Mouse (Mus musculus): ENCODE data around the gene Ptprg. TPM values are rescaled to one million over a fixed set of nuclear protein-coding genes. Genes with fewer than 3 reads are reported as not detected.

Gene Ptprg
- total RNA-seq, 2 experiments from 2014 or later = 134 to 135 TPM

- intact Hi-C loops (cut with DNase I) = no loop called here
- no peak for DNase-seq (ENCODE audit: extremely low spot score in 1 of 2, low spot score in 2 of 2)
These were observed 614.3 kb downstream of the Ptprg start for GRCm38 (mm10) chr14:12167651-12168050.

DNA sequence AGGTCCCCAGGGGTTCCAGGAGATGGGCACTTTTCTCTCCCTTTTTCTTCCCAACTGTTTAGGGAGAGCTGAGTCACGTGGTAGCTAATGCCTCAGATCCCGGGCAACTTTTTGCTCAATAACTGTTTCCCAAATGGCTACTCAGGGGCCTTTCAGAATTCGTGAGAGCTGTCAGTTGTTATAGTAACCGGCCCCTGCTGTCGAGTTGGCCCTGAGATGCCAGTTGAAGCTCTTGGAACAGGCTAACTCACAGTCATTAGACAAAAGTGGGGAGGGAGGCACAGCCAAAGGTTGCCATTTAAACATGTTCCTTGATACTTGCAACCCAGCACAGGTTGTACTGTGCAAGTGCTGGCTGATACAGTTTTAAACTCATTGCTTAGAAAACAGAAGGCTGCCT is 624.1 kb downstream of the Ptprg start:
- intact Hi-C loops (cut with DNase I) = no loop called here
- DNase-seq (ENCODE audit: extremely low spot score in 1 of 2, low spot score in 2 of 2) = peak in 1 of 2 experiments; percentile 40

GRCm38 (mm10) chr14:12178645-12179044 is 625.3 kb downstream of the Ptprg start:
- DNase-seq (ENCODE audit: extremely low spot score in 1 of 2, low spot score in 2 of 2) = no peak
- intact Hi-C loops (cut with DNase I) = no loop called here

DNA sequence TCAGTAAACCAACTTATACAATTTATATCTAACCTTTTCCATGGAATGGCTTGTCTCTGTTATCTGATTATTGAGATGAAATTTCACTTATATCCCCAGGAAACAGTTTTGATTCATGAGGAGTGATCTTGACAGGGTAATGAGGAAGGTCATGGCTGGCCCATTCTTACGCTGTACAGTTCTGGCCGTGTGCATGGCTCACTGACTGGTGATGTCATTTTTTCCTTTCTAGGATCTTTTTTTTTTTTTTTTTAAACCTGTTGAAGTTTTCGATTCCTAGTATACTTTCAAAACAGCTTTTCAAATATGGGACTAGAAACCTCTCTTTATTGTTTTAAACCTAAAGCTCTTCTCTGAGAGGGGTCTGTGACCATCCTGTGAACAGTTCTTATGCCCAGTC is 626.8 kb downstream of the Ptprg start:
- intact Hi-C loops (cut with DNase I) = no loop called here

DNA sequence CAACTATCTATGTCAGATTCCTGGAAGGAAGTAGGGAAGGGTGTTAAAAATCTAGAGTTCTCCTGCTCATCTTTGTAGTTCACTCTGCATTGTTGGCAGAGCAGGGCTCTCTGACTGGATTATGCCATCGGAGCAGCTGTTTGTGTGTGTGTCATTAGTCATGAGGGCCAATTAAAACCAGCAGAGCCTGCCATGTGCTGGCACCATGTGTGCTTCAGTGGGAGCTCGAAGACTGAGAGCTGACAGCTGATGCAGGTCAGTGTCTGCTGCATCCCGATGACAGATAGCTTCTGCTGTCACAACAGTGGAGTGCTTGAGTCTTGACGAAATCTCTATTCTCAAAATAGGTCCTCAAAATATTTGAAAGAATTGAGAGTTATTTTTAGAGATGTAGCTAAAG is 631.7 kb downstream of the Ptprg start:
- intact Hi-C loops (cut with DNase I) = no loop called here

More for the DNA sequence above, 626.8 kb downstream of the Ptprg start:
- DNase-seq (ENCODE audit: extremely low spot score in 1 of 2, low spot score in 2 of 2) = no peak

GRCm38 (mm10) chr14:12188352-12188751 is 635.0 kb downstream of the Ptprg start:
- no peak for DNase-seq (ENCODE audit: extremely low spot score in 1 of 2, low spot score in 2 of 2)
- intact Hi-C loops (cut with DNase I) = no loop called here

More for the DNA sequence above, 631.7 kb downstream of the Ptprg start:
- no peak for DNase-seq (ENCODE audit: extremely low spot score in 1 of 2, low spot score in 2 of 2)

DNA sequence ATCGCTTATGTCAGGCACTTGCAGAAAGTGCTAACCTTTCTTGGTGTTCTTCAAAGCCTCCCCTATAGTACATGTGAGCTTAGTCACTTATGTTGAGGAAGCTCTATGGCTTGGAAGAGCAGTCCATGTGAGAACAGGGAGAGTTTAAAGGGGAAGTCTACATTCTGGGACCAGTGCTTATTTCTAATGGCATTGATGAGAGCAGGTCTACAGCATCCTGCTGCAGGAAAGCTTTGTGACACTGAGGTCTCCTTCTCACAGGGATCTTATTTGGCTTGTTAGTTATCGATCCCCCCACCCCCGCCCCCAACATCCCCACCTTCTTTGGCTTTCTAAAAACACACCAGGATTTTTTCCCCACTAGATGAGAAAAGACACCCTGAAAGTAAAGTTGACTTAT is 635.9 kb downstream of the Ptprg start:
- DNase-seq (ENCODE audit: extremely low spot score in 1 of 2, low spot score in 2 of 2) = no peak
- intact Hi-C loops (cut with DNase I) = no loop called here

GRCm38 (mm10) chr14:12189717-12190600 is 636.6 kb downstream of the Ptprg start:
- intact Hi-C loops (cut with DNase I) = no loop called here
- DNase-seq (ENCODE audit: extremely low spot score in 1 of 2, low spot score in 2 of 2) = peak in 1 of 2 experiments; percentile 23

GRCm38 (mm10) chr14:12191076-12191475 is 637.7 kb downstream of the Ptprg start:
- DNase-seq (ENCODE audit: extremely low spot score in 1 of 2, low spot score in 2 of 2) = no peak
- intact Hi-C loops (cut with DNase I) = no loop called here

GRCm38 (mm10) chr14:12198735-12199134 is 645.4 kb downstream of the Ptprg start:
- DNase-seq (ENCODE audit: extremely low spot score in 1 of 2, low spot score in 2 of 2) = no peak
- intact Hi-C loops (cut with DNase I) = no loop called here

DNA sequence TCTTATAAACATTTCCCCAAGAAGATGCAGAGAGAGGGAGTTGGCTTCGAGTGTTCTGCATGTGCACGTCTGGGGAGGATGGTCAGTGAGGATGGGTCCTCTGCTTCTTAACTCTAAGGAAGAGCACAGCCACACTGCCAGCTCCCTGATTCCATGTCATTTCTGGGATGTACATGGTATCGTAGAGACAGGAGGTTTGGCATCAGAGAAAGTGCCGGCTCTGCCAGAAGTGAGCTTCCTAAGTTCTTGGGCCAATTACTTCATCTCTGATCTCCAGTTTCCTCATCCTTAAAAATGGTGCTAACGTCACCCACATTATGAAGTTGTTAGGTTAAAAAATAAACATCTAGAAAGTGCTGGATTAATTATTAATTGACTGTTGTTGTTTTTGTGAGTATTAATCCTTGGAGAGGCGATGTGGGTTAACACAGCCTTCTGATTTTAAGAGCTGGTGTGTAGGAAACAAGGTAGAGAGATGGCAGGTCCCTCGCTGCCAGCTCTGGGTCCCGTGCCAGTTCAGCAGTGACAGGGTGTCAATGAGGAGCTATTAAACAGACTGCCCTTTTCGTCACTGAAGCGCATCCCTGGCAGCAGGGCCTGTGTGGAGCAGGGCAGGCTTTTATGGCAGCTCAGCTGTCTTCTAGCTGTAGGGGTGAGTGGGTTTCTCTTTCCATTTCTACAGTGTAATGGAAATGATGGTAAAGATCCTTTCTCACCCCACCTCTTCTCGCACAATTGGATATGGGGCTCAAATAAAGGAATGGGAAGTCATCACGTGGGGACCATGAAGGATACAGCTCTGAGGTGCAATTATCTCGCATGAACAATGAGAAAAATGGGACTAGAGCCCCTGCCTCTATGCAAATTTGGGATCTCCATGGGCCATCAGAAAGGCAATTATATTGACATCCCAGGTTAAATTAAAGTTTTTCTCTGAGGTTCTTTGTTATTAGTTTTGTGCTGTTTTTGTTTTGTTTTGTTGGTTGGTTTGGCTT is 646.9 kb downstream of the Ptprg start:
- intact Hi-C loops (cut with DNase I) = no loop called here

GRCm38 (mm10) chr14:12202214-12202613 is 648.9 kb downstream of the Ptprg start:
- no peak for DNase-seq (ENCODE audit: extremely low spot score in 1 of 2, low spot score in 2 of 2)
- intact Hi-C loops (cut with DNase I) = no loop called here

More for the DNA sequence above, 646.9 kb downstream of the Ptprg start:
- DNase-seq (ENCODE audit: extremely low spot score in 1 of 2, low spot score in 2 of 2) = no peak

DNA sequence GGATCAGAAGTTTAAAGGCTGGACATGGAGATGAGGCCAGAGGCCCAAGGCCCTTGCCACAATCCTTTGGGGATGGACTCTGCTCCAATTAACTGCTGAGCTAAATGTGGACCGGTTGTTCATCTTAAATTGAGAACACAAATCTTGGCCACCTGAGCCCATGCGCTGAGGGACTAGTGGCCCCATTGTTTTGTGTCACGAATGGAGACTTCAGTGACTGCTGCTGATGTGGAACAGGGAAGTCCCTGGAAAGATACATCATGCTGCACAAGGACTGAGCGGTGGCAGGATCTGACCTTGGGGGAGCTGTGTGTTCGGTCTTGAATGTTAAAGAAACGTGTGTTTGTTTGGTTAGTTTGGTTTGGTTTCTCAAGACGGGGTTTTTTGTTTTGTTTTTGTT is 649.7 kb downstream of the Ptprg start:
- intact Hi-C loops (cut with DNase I) = no loop called here
- no peak for DNase-seq (ENCODE audit: extremely low spot score in 1 of 2, low spot score in 2 of 2)

- intact Hi-C loops (cut with DNase I) = no loop called here
- no peak for DNase-seq (ENCODE audit: extremely low spot score in 1 of 2, low spot score in 2 of 2)
These were observed 652.8 kb downstream of the Ptprg start for GRCm38 (mm10) chr14:12206138-12206537.

- intact Hi-C loops (cut with DNase I) = no loop called here
- DNase-seq (ENCODE audit: extremely low spot score in 1 of 2, low spot score in 2 of 2) = peak in 1 of 2 experiments; percentile 33
These were observed 655.2 kb downstream of the Ptprg start for GRCm38 (mm10) chr14:12208554-12208953.

DNA sequence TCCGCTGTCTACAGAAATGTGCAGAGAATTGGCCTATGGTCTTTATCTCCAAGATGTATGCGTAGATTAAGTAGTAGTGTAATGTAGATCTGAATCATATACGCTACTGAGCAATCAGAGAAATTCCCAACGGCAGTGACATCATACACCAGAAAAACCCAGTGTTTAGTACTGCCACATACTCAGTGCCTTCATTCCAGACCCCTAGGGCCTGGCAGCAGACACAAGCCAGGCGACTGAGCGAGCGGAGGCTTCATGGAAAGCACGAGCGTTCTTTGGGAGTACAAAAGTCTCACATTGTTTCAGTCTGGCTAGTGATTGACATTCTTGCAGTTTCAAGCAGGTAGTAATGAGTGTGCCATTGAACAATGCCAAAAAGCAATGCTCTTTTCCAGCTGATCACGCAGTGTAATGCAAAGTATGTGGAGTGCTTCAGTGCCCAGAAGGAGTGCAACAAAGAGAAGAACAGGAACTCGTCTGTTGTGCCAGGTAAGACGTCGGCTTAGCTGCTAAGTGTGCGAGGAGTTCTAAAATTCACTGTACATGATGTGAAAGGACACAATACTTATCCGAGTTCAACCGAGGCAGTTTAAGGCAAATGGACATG is 665.3 kb downstream of the Ptprg start:
- intact Hi-C loops (cut with DNase I) = no loop called here
- DNase-seq (ENCODE audit: extremely low spot score in 1 of 2, low spot score in 2 of 2) = no peak

DNA sequence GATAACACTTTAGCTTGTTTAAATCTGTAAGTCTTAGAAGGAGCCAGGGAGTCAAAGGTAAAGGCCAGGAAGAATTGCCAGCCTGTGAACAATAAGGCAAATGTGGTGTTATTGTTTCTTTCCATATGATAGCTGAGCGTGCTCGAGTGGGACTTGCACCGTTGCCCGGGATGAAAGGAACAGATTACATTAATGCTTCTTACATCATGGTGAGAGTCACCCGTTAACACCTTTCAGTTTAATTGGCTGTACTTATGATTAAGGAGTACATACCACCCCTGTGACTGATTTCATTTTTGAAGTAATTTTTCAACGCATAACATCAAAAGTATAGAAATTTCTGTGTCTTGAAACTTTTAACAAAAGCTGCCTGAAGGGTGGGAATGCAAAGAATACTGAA is 666.5 kb downstream of the Ptprg start:
- intact Hi-C loops (cut with DNase I) = no loop called here
- DNase-seq (ENCODE audit: extremely low spot score in 1 of 2, low spot score in 2 of 2) = no peak

DNA sequence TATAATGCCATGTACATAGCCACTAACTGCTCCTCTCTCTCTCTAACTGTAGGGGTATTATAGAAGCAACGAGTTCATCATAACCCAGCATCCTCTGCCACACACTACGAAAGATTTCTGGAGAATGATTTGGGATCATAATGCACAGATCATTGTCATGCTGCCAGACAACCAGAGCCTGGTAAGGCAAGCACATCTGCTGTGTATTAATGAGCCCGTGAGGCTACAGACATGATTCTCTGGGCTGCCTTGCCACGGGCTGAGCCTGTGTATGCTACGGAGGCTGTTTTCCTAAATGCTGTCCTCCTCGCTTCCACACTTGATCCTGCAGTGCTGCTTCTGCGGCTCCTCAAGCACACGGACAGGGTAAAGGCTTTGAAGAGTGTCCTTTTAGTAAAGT is 667.2 kb downstream of the Ptprg start:
- intact Hi-C loops (cut with DNase I) = no loop called here
- no peak for DNase-seq (ENCODE audit: extremely low spot score in 1 of 2, low spot score in 2 of 2)

GRCm38 (mm10) chr14:12221571-12221970 is 668.2 kb downstream of the Ptprg start:
- no peak for DNase-seq (ENCODE audit: extremely low spot score in 1 of 2, low spot score in 2 of 2)
- intact Hi-C loops (cut with DNase I) = no loop called here

All from left cerebral cortex, postnatal 10 days (tissue).